Mouse (Mus musculus): ENCODE data around the gene Ccnf. TPM values are rescaled to one million over a fixed set of nuclear protein-coding genes. Genes with fewer than 3 reads are reported as not detected.
A peak's percentile ranks its signal among the peaks of the same experiment; 100 is the strongest.

Gene Ccnf
- polyA plus RNA-seq, 1 experiment from 2014 or later = 29.6 TPM

GRCm38 (mm10) chr17:24173423-24173822 is 77.9 kb downstream of the Ccnf start:
- TF ChIP-seq CTCF (IDR thresholded peaks at IDR 0.05; ENCODE audit: low read depth) (peak; percentile 96), EP300 (IDR thresholded peaks at IDR 0.05; ENCODE audit: low read depth) (no peak)
- Histone ChIP-seq H3K36me3 (replicated peaks; ENCODE audit: insufficient read depth, low read length) (0 out of 2 replicates have a peak, but pooled peaks cover 2% of the 10 kb centered on the region), H3K4me3 (ENCODE audit: low read depth, low read length) (no peak overlapping the region), H3K27me3 (ENCODE audit: insufficient read depth, low read length) (no peaks in the 10 kb centered on the region), H3K27ac (ENCODE audit: low read depth) (no peak overlapping the region), H3K9ac (replicated peaks) (no peak overlapping the region), H3K4me2 (ENCODE audit: low read depth, low read length) (no peak overlapping the region), H3K9me3 (ENCODE audit: low read length) (no peaks in the 10 kb centered on the region), H3K4me1 (ENCODE audit: insufficient read depth) (peaks cover 11% of the 10 kb centered on the region)
- ATAC-seq (no peak), DNase-seq (peak; percentile 73)
- WGBS (ENCODE audit: insufficient replicate concordance) = 5% methylated on average over 3 of the region's 3 CpGs

Small RNA genes lying within 50 kb of the gene (microRNA-seq; reads per million reads assigned to microRNA genes)
- gene Mir5134 (2.0 reads per million), gene Mir6965 (not detected)

Other genes with a start within 250 kb of the Ccnf start
- not detected in 2 replicates for gene Prss27, start 213.3 kb downstream of the Ccnf start, polyA plus RNA-seq (2015; fragmentation: Nextera tagmentation; extraction: Ambion mirVana)
- 6.8 and 7.7 TPM in 2 replicates for gene Kctd5, start 178.0 kb downstream of the Ccnf start, polyA plus RNA-seq (2015; fragmentation: Nextera tagmentation; extraction: Ambion mirVana)
- 19.3 and 20.5 TPM in 2 replicates for gene Pdpk1, start 100.6 kb downstream of the Ccnf start, polyA plus RNA-seq (2015; fragmentation: Nextera tagmentation; extraction: Ambion mirVana)
- 18.5 and 20.0 TPM in 2 replicates for gene Amdhd2, start 87.7 kb downstream of the Ccnf start, polyA plus RNA-seq (2015; fragmentation: Nextera tagmentation; extraction: Ambion mirVana)
- 422 and 445 TPM in 2 replicates for gene Atp6v0c, start 81.8 kb downstream of the Ccnf start, polyA plus RNA-seq (2015; fragmentation: Nextera tagmentation; extraction: Ambion mirVana)
- 2.0 and 4.2 TPM in 2 replicates for gene Tbc1d24, start 45.9 kb downstream of the Ccnf start, polyA plus RNA-seq (2015; fragmentation: Nextera tagmentation; extraction: Ambion mirVana)
- gene Ntn3, start 42.0 kb downstream of the Ccnf start, polyA plus RNA-seq (2015; fragmentation: Nextera tagmentation; extraction: Ambion mirVana) = 0.37 and 0.45 TPM in 2 replicates
- 6.7 and 7.4 TPM in 2 replicates for gene Tedc2, start 30.6 kb downstream of the Ccnf start, polyA plus RNA-seq (2015; fragmentation: Nextera tagmentation; extraction: Ambion mirVana)
- gene Abca17, start 99.6 kb upstream of the Ccnf start, polyA plus RNA-seq (2015; fragmentation: Nextera tagmentation; extraction: Ambion mirVana) = not detected in 2 replicates
- gene Abca3, start 100.5 kb upstream of the Ccnf start, polyA plus RNA-seq (2015; fragmentation: Nextera tagmentation; extraction: Ambion mirVana) = 6.4 and 7.1 TPM in 2 replicates
- 67.4 and 69.9 TPM in 2 replicates for gene Rnps1, start 163.1 kb upstream of the Ccnf start, polyA plus RNA-seq (2015; fragmentation: Nextera tagmentation; extraction: Ambion mirVana)
- 162 and 193 TPM in 2 replicates for gene Eci1, start 175.2 kb upstream of the Ccnf start, polyA plus RNA-seq (2015; fragmentation: Nextera tagmentation; extraction: Ambion mirVana)
- gene Dnase1l2, start 191.6 kb upstream of the Ccnf start, polyA plus RNA-seq (2015; fragmentation: Nextera tagmentation; extraction: Ambion mirVana) = 0.22 and 0.35 TPM in 2 replicates
- gene E4f1, start 218.8 kb upstream of the Ccnf start, polyA plus RNA-seq (2015; fragmentation: Nextera tagmentation; extraction: Ambion mirVana) = 4.5 and 6.4 TPM in 2 replicates
- 35.6 and 40.9 TPM in 2 replicates for gene Pgp, start 218.9 kb upstream of the Ccnf start, polyA plus RNA-seq (2015; fragmentation: Nextera tagmentation; extraction: Ambion mirVana)
- gene Bricd5, start 222.4 kb upstream of the Ccnf start, polyA plus RNA-seq (2015; fragmentation: Nextera tagmentation; extraction: Ambion mirVana) = not detected in 2 replicates
- gene Mlst8, start 227.6 kb upstream of the Ccnf start, polyA plus RNA-seq (2015; fragmentation: Nextera tagmentation; extraction: Ambion mirVana) = 6.2 and 8.1 TPM in 2 replicates
- not detected in 2 replicates for gene Caskin1, start 237.1 kb upstream of the Ccnf start, polyA plus RNA-seq (2015; fragmentation: Nextera tagmentation; extraction: Ambion mirVana)